Mouse (Mus musculus) stomach, postnatal 0 days (tissue): Measurements from ENCODE around the gene Gm42517.

Experiments
- CTCF ChIP-seq: IDR thresholded peaks from 2 replicates; pipeline ENCODE4 v1.5.1; 2016; ENCODE audit warnings: antibody characterized with exemption, low read depth, mild to moderate bottlenecking, moderate library complexity
- EP300 ChIP-seq: optimal IDR thresholded peaks from 2 replicates; pipeline ENCODE3; 2016; ENCODE audit warnings: antibody characterized with exemption

DNA sequence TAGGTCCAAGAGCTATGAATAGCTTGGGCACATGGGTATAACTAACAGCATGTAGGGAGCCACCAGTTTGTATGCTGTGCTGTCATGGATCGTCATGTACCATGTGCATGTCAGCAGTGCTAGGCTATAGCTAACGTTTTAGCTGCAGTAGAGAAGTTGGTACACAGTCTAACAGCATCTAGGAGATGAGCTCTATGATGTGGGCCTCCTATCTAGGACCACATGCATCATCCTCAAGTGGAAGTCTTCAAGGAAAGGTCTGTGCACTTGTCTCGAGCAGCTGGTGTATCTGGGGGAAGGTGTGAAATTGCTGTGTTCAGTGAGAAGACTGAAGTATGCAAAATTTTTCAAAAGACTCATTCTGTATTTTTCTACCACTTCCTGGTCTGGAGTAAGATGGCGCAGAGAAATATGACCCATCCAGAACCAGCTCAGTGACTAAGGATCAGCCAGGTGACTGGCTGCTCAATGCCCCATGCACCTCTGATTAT is 24.0 kb downstream of the Gm42517 start:
- TF ChIP-seq CTCF (no peak), EP300 (no peak)
